Mouse (Mus musculus) erythroblast, embryonic 14.5 days (primary cell): Measurements from ENCODE around the gene Nav3.

Source experiments
- GATA1 ChIP-seq: IDR thresholded peaks from 2 replicates; pipeline ENCODE4 v1.6.1; 2012; ENCODE audit warnings: low read length, inconsistent platforms, mixed read lengths
- TAL1 ChIP-seq: IDR thresholded peaks from 3 replicates; pipeline ENCODE4 v1.6.1; 2012; ENCODE audit warnings: low read length, inconsistent platforms, mixed read lengths

GRCm38 (mm10) chr10:110088444-110089061 lies 367.5 kb downstream of the Nav3 start:
- TF ChIP-seq GATA1: no peak
- TF ChIP-seq TAL1: no peak
